Mouse (Mus musculus): Measurements from ENCODE around the gene Eml2.

The Eml2 gene

GRCm38 (mm10) chr7:19202065-19202850 is 26.0 kb downstream of the Eml2 start:
- Histone ChIP-seq H3K27me3 (ENCODE audit: control insufficient read depth, insufficient read depth, low read length, poor library complexity, severe bottlenecking) (no peaks in the 10 kb centered on the region), H3K36me3 (ENCODE audit: control insufficient read depth, insufficient read depth, low read length, poor library complexity, severe bottlenecking) (0 out of 2 replicates have a peak, but pooled peaks cover 1% of the 10 kb centered on the region)
- peak; percentile 32 for DNase-seq (ENCODE audit: low read depth, low spot score)

DNA sequence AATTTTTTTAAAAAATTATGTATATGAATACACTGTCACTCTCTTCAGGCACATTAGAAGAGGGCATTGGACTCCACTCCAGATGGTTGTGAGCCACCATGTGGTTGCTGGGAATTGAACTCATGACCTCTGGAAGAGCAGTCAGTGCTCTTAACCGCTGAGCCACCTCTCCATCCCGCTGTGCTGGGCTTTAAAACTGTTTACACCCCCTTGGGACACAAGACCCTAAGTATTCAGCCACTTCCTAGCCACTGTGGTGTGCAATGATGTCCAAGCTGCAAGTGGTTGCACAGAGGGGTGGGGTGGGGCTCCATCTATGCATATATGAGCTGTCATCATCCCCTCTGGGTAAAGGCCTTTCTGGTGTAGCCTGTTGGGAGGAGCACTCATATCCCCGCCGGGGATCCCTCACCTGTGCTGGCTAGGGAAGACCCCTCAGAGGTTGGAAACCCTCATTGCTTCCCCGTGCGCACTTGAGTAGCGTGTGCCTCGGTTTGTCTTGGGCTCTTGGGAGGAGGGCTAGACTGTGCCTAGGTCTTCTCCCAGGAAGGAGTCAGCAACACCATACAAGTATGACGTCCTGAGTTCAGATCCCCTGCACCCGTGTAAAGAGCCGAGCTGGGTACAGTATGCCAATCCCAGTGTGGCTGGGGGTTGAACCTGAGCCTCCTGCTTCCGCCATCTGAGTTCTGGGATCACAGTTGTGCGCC is 32.1 kb downstream of the Eml2 start:
- no peak for DNase-seq (ENCODE audit: low read depth, low spot score)
- Histone ChIP-seq H3K36me3 (ENCODE audit: control insufficient read depth, insufficient read depth, low read length, poor library complexity, severe bottlenecking) (0 out of 2 replicates have a peak, but pooled peaks cover 1% of the 10 kb centered on the region), H3K27me3 (ENCODE audit: control insufficient read depth, insufficient read depth, low read length, poor library complexity, severe bottlenecking) (no peaks in the 10 kb centered on the region; the same call in 1 of the 2 replicates)

DNA sequence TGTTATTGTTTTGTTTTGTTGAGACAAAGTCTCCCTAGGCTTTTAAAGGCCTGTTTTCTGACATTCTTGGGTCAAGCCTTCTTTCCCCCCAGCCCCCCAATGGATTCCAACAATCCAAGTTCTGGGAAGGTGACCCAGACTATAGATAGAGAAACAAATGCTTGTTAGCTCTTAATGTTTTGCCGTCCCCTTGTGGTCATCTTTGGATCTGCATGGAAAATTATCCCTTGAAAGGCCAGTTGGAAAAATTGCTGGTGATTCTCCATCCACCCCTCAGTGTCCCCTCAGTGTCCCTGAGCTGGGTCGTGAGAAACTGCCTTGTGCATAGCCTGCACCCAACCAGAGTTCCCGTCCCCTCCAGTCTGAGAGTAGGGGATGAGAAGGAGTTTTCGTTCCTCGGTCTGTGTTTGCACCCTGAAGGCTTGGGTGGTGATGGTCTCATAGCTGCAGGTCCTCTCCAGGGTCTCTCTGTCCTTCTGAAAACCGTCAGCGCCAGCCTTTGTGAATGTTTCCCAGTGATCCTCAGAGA is 32.8 kb downstream of the Eml2 start:
- no peaks in the 10 kb centered on the region; the same call in 1 of the 2 replicates for H3K27me3 ChIP-seq (ENCODE audit: control insufficient read depth, insufficient read depth, low read length, poor library complexity, severe bottlenecking)
- no peak for DNase-seq (ENCODE audit: low read depth, low spot score)
- 0 out of 2 replicates have a peak, but pooled peaks cover 1% of the 10 kb centered on the region for H3K36me3 ChIP-seq (ENCODE audit: control insufficient read depth, insufficient read depth, low read length, poor library complexity, severe bottlenecking)

DNA sequence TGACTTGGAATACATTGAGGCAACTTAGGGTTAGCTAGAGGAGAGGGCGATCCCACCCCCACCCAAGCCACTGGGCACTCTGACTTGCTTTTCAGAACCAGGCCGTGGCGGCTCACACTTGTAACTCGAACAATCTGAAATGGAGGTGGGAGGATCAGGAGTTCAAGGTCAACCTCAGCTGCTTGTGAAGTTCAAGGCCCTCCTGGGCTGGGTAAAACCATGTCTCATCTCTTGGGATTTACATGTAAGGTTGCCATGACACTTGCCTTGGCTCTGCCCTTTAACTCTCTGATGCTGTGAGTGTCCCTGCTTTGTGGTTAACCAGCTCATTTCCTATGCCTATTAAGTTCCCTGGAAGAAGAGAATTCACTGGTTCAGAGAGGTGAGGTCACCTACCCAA is 33.3 kb downstream of the Eml2 start:
- DNase-seq (ENCODE audit: low read depth, low spot score): no peak
- H3K27me3 ChIP-seq (ENCODE audit: control insufficient read depth, insufficient read depth, low read length, poor library complexity, severe bottlenecking): no peaks in the 10 kb centered on the region; the same call in 1 of the 2 replicates
- no peaks in the 10 kb centered on the region for H3K36me3 ChIP-seq (ENCODE audit: control insufficient read depth, insufficient read depth, low read length, poor library complexity, severe bottlenecking)

DNA sequence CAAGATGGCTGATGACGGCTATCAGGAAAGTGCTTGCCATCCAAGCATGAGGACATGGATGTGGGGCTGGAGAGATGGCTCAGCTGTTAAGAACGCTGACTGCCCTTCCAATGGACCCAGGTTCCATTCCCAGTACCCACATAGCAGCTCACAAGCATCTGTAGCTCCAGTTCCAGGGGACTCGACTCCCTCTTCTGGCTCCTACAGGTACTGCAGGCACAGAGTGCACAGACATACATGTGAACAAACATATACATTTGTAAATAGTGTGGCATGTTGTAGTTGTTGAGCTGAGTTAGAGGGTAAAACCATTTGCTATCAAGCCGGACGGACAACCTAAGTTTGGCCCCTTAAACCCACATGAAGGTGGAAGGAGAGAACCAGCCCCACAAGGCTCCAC is 33.8 kb downstream of the Eml2 start:
- Histone ChIP-seq H3K36me3 (ENCODE audit: control insufficient read depth, insufficient read depth, low read length, poor library complexity, severe bottlenecking) (no peaks in the 10 kb centered on the region), H3K27me3 (ENCODE audit: control insufficient read depth, insufficient read depth, low read length, poor library complexity, severe bottlenecking) (no peaks in the 10 kb centered on the region; the same call in 1 of the 2 replicates)
- DNase-seq (ENCODE audit: low read depth, low spot score): peak; percentile 30

- no peaks in the 10 kb centered on the region; the same call in 1 of the 2 replicates for H3K27me3 ChIP-seq (ENCODE audit: control insufficient read depth, insufficient read depth, low read length, poor library complexity, severe bottlenecking)
- no peak for DNase-seq (ENCODE audit: low read depth, low spot score)
Measured at GRCm38 (mm10) chr7:19211041-19211675, 34.9 kb downstream of the Eml2 start.

GRCm38 (mm10) chr7:19211996-19212755 is 36.0 kb downstream of the Eml2 start, which contains the start of gene Gpr4:
Gene Gpr4, plus strand, starts transcription at chr7:19212538.
- Histone ChIP-seq H3K36me3 (ENCODE audit: control insufficient read depth, insufficient read depth, low read length, poor library complexity, severe bottlenecking) (no peaks in the 10 kb centered on the region), H3K27me3 (ENCODE audit: control insufficient read depth, insufficient read depth, low read length, poor library complexity, severe bottlenecking) (no peaks in the 10 kb centered on the region; the same call in 1 of the 2 replicates)
- no peak for DNase-seq (ENCODE audit: low read depth, low spot score)

More at GRCm38 (mm10) chr7:19211041-19211675, 34.9 kb downstream of the Eml2 start:
- H3K36me3 ChIP-seq (ENCODE audit: control insufficient read depth, insufficient read depth, low read length, poor library complexity, severe bottlenecking): no peaks in the 10 kb centered on the region

GRCm38 (mm10) chr7:19213385-19213784 is 37.2 kb downstream of the Eml2 start:
- DNase-seq (ENCODE audit: low read depth, low spot score): no peak
- H3K36me3 ChIP-seq (ENCODE audit: control insufficient read depth, insufficient read depth, low read length, poor library complexity, severe bottlenecking): no peaks in the 10 kb centered on the region
- no peaks in the 10 kb centered on the region; the same call in 1 of the 2 replicates for H3K27me3 ChIP-seq (ENCODE audit: control insufficient read depth, insufficient read depth, low read length, poor library complexity, severe bottlenecking)

GRCm38 (mm10) chr7:19214369-19214768 is 38.1 kb downstream of the Eml2 start:
- Histone ChIP-seq H3K27me3 (ENCODE audit: control insufficient read depth, insufficient read depth, low read length, poor library complexity, severe bottlenecking) (no peaks in the 10 kb centered on the region; the same call in 1 of the 2 replicates), H3K36me3 (ENCODE audit: control insufficient read depth, insufficient read depth, low read length, poor library complexity, severe bottlenecking) (no peaks in the 10 kb centered on the region)
- DNase-seq (ENCODE audit: low read depth, low spot score): no peak

DNA sequence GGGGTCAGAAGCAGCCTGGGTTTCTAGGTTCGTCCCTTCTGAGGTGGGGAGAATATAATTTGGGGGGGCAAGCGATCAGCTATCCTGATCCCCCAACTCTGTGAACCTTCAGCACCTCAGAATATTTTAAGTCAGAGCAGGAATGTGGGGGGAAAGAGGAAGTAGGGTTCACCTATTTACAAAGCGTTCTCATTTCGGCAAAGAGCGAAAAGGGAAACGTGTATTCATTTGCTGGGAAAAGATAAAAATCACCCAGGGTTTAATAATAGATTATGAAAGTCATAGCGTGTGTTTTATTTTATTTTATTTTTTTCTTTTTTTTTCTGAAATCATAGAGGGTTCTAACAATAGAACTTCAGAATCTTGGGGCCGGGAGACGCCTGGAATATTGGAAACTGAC is 38.7 kb downstream of the Eml2 start:
- Histone ChIP-seq H3K36me3 (ENCODE audit: control insufficient read depth, insufficient read depth, low read length, poor library complexity, severe bottlenecking) (no peaks in the 10 kb centered on the region), H3K27me3 (ENCODE audit: control insufficient read depth, insufficient read depth, low read length, poor library complexity, severe bottlenecking) (no peaks in the 10 kb centered on the region; the same call in 1 of the 2 replicates)
- no peak for DNase-seq (ENCODE audit: low read depth, low spot score)

DNA sequence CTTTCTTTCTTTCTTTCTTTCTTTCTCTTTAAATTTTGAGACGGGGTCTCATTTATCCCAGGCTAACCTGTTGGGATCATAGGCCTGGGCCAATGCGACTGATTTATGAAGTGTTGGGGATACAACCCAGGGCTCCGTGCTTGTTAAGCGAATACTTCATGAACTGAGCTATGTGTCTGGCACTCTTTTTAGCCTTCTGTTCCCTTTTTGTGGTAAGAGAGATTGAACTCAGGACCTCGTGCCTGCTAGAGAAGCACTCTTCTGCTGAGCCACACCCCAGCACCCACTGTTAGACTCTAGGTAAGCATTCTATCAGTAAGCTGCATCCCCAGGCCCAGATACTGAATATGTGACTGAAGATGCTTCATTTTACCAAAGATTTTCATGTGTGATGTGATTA is 41.3 kb downstream of the Eml2 start:
- no peaks in the 10 kb centered on the region for H3K36me3 ChIP-seq (ENCODE audit: control insufficient read depth, insufficient read depth, low read length, poor library complexity, severe bottlenecking)
- peak; percentile 37 for DNase-seq (ENCODE audit: low read depth, low spot score)
- H3K27me3 ChIP-seq (ENCODE audit: control insufficient read depth, insufficient read depth, low read length, poor library complexity, severe bottlenecking): no peaks in the 10 kb centered on the region; the same call in 1 of the 2 replicates

GRCm38 (mm10) chr7:19217944-19218343 is 41.7 kb downstream of the Eml2 start:
- no peaks in the 10 kb centered on the region for H3K27me3 ChIP-seq (ENCODE audit: control insufficient read depth, insufficient read depth, low read length, poor library complexity, severe bottlenecking)
- peak; percentile 22 for DNase-seq (ENCODE audit: low read depth, low spot score)
- no peaks in the 10 kb centered on the region for H3K36me3 ChIP-seq (ENCODE audit: control insufficient read depth, insufficient read depth, low read length, poor library complexity, severe bottlenecking)

GRCm38 (mm10) chr7:19220061-19220460 is 43.8 kb downstream of the Eml2 start:
- no peaks in the 10 kb centered on the region for H3K27me3 ChIP-seq (ENCODE audit: control insufficient read depth, insufficient read depth, low read length, poor library complexity, severe bottlenecking)
- no peaks in the 10 kb centered on the region for H3K36me3 ChIP-seq (ENCODE audit: control insufficient read depth, insufficient read depth, low read length, poor library complexity, severe bottlenecking)
- peak; percentile 45 for DNase-seq (ENCODE audit: low read depth, low spot score)

- Histone ChIP-seq H3K27me3 (ENCODE audit: control insufficient read depth, insufficient read depth, low read length, poor library complexity, severe bottlenecking) (no peaks in the 10 kb centered on the region), H3K36me3 (ENCODE audit: control insufficient read depth, insufficient read depth, low read length, poor library complexity, severe bottlenecking) (no peaks in the 10 kb centered on the region)
- no peak for DNase-seq (ENCODE audit: low read depth, low spot score)
Measured at GRCm38 (mm10) chr7:19222189-19222588, 46.0 kb downstream of the Eml2 start.
